Mouse (Mus musculus) telencephalon, adult 2 months (tissue): ENCODE data around the gene Rgs2.

Experiments
- DNase-seq: peaks from one replicate; pipeline ENCODE4 v3.0.0-alpha.2; 2011; ENCODE audit warnings: low read depth, low spot score

Rgs2 gene

GRCm38 (mm10) chr1:144003904-144004740 is at the start of gene Rgs2:
Gene Rgs2, minus strand, starts transcription at chr1:144004161.
- DNase-seq = peak; percentile 94

GRCm38 (mm10) chr1:144053401-144053800 is 49.4 kb upstream of the Rgs2 start:
- DNase-seq = no peak

GRCm38 (mm10) chr1:144041826-144042225 is 37.9 kb upstream of the Rgs2 start:
- no peak for DNase-seq

GRCm38 (mm10) chr1:144033498-144033897 is 29.5 kb upstream of the Rgs2 start:
- DNase-seq = no peak

- no peak for DNase-seq
Observed at GRCm38 (mm10) chr1:144030499-144030898, 26.5 kb upstream of the Rgs2 start.

- peak; percentile 22 for DNase-seq
Observed at GRCm38 (mm10) chr1:144029679-144030078, 25.7 kb upstream of the Rgs2 start.

- DNase-seq = peak; percentile 41
Observed at GRCm38 (mm10) chr1:144018417-144018958, 14.5 kb upstream of the Rgs2 start.

GRCm38 (mm10) chr1:144013913-144014312 is 10.0 kb upstream of the Rgs2 start:
- no peak for DNase-seq

GRCm38 (mm10) chr1:144007341-144007740 is 3.4 kb upstream of the Rgs2 start:
- DNase-seq = no peak

- DNase-seq = peak; percentile 66
Observed at GRCm38 (mm10) chr1:144006542-144006941, 2.6 kb upstream of the Rgs2 start.

- no peak for DNase-seq
Observed at GRCm38 (mm10) chr1:144005648-144006047, 1.7 kb upstream of the Rgs2 start.

- peak; percentile 47 for DNase-seq
Observed at GRCm38 (mm10) chr1:144004741-144005140, 780 bp upstream of the Rgs2 start.

GRCm38 (mm10) chr1:144003416-144003815 is 545 bp downstream of the Rgs2 start:
- peak; percentile 66 for DNase-seq

GRCm38 (mm10) chr1:144002715-144003066 is 1.3 kb downstream of the Rgs2 start:
- DNase-seq = no peak

- DNase-seq = no peak
Observed at GRCm38 (mm10) chr1:144002036-144002714, 1.8 kb downstream of the Rgs2 start.

GRCm38 (mm10) chr1:144000246-144000645 is 3.7 kb downstream of the Rgs2 start:
- DNase-seq = no peak

- no peak for DNase-seq
Observed at GRCm38 (mm10) chr1:143999371-143999920, 4.5 kb downstream of the Rgs2 start.

GRCm38 (mm10) chr1:143993026-143993425 is 10.9 kb downstream of the Rgs2 start:
- no peak for DNase-seq

- no peak for DNase-seq
Observed at GRCm38 (mm10) chr1:143992528-143992927, 11.4 kb downstream of the Rgs2 start.

GRCm38 (mm10) chr1:143990263-143990662 is 13.7 kb downstream of the Rgs2 start:
- DNase-seq = no peak

- DNase-seq = no peak
Observed at GRCm38 (mm10) chr1:143989773-143990172, 14.2 kb downstream of the Rgs2 start.

- no peak for DNase-seq
Observed at GRCm38 (mm10) chr1:143988756-143989155, 15.2 kb downstream of the Rgs2 start.
